In genomic region chr13:41212558-41213322, GRCm38 (mm10) we compare ENCODE assay signal across 15 mouse cellular contexts. TPM values are rescaled to one million over a fixed set of nuclear protein-coding genes. Genes with fewer than 3 reads are reported as not detected.
DNase-seq lines count a peak whose midpoint lies in the region; ATAC-seq and TF ChIP-seq lines count a peak whose summit lies in the region.
"Had no signal": no experiment of that assay in that cellular context is flagged by ENCODE, and none has a peak within 500 bp of the region (broad histone marks: within the 10 kb centered on the region; RNA-seq: fewer than 3 reads in every experiment).

No protein-coding gene starts in this region.

- H3K4me1 ChIP-seq in liver, embryonic 14.5 days (replicated peaks; ENCODE audit: control insufficient read depth in 2 of 2, insufficient read depth in 2 of 2, low read length in 1 of 2) = peaks cover 0 to 5% of the 10 kb centered on the region in 2 experiments; a peak in 2 of 4 replicates
- peaks cover 7% of the 10 kb centered on the region; the same call in 1 of the 2 replicates for H3K4me1 ChIP-seq in liver, embryonic 12.5 days
- peaks cover 9% of the 10 kb centered on the region for H3K4me1 ChIP-seq in intestine, embryonic 15.5 days (replicated peaks)
- peaks cover 2% of the 10 kb centered on the region; the same call in 1 of the 2 replicates for H3K4me1 ChIP-seq in kidney, embryonic 16.5 days (ENCODE audit: insufficient read depth, low read length)
- no peaks in the 10 kb centered on the region for H3K4me1 ChIP-seq in stomach, postnatal 0 days (replicated peaks; ENCODE audit: control insufficient read depth, insufficient read depth)
- H3K4me1 ChIP-seq: forebrain, embryonic 13.5 days had no signal

- no peaks in the 10 kb centered on the region for H3K36me3 ChIP-seq in liver, embryonic 14.5 days (replicated peaks; ENCODE audit: control insufficient read depth, insufficient read depth, low read depth)
- no peaks in the 10 kb centered on the region for H3K36me3 ChIP-seq in liver, embryonic 12.5 days
- no peaks in the 10 kb centered on the region for H3K36me3 ChIP-seq in intestine, embryonic 15.5 days
- H3K36me3 ChIP-seq in kidney, embryonic 16.5 days (ENCODE audit: insufficient read depth, low read length) = no peaks in the 10 kb centered on the region
- no peaks in the 10 kb centered on the region for H3K36me3 ChIP-seq in stomach, postnatal 0 days (ENCODE audit: control insufficient read depth, insufficient read depth, low read length)
- H3K36me3 ChIP-seq: neural tube, embryonic 15.5 days had no signal

- no peaks in the 10 kb centered on the region for H3K9me3 ChIP-seq in liver, embryonic 14.5 days (ENCODE audit: control insufficient read depth, low read length)
- no peaks in the 10 kb centered on the region for H3K9me3 ChIP-seq in liver, embryonic 12.5 days (replicated peaks)
- H3K9me3 ChIP-seq in intestine, embryonic 15.5 days = no peaks in the 10 kb centered on the region
- no peaks in the 10 kb centered on the region for H3K9me3 ChIP-seq in kidney, embryonic 16.5 days (ENCODE audit: low read length)
- no peaks in the 10 kb centered on the region for H3K9me3 ChIP-seq in stomach, postnatal 0 days (ENCODE audit: control insufficient read depth, low read length)
- H3K9me3 ChIP-seq: forebrain, embryonic 13.5 days; neural tube, embryonic 15.5 days had no signal

- 49% methylated on average over 6 of the region's 6 CpGs for WGBS in liver, embryonic 14.5 days (ENCODE audit: insufficient replicate concordance)
- 59% methylated on average over 6 of the region's 6 CpGs for WGBS in liver, embryonic 12.5 days (ENCODE audit: insufficient replicate concordance)
- WGBS in intestine, embryonic 15.5 days = 44% methylated on average over 6 of the region's 6 CpGs
- 60% methylated on average over 6 of the region's 6 CpGs for WGBS in kidney, embryonic 16.5 days
- WGBS in stomach, postnatal 0 days = 32% methylated on average over 6 of the region's 6 CpGs

- DNase-seq in liver, embryonic 14.5 days (ENCODE audit: low read depth in 3 of 3, low spot score in 3 of 3) = no peak
- no peak for DNase-seq in stomach, postnatal 0 days (ENCODE audit: low spot score)
- DNase-seq in cerebellum, adult 8-10 months = no peak
- no peak for DNase-seq in B cell, adult 2 months
- DNase-seq in frontal cortex, adult 2 months (ENCODE audit: extremely low spot score in 1 of 2, low spot score in 1 of 2) = no peak
- DNase-seq: adrenal gland, postnatal 36 days; cerebellum, postnatal 25 days; heart, adult 11 months had no signal

- no peak overlapping the region for H3K4me2 ChIP-seq in liver, embryonic 14.5 days (ENCODE audit: low read depth)
- H3K4me2 ChIP-seq in liver, embryonic 12.5 days = no peak overlapping the region
- H3K4me2 ChIP-seq in intestine, embryonic 15.5 days (replicated peaks) = no peak overlapping the region
- H3K4me2 ChIP-seq in kidney, embryonic 16.5 days (replicated peaks; ENCODE audit: low read depth, low read length) = no peak overlapping the region
- 0 out of 2 replicates have a peak overlapping the region, but pooled peaks have one; percentile 3 for H3K4me2 ChIP-seq in stomach, postnatal 0 days (replicated peaks; ENCODE audit: low read depth)
- H3K4me2 ChIP-seq: forebrain, embryonic 13.5 days; neural tube, embryonic 15.5 days had no signal

- no peak overlapping the region for H3K27ac ChIP-seq in liver, embryonic 14.5 days
- H3K27ac ChIP-seq in liver, embryonic 12.5 days = no peak overlapping the region
- no peak overlapping the region for H3K27ac ChIP-seq in intestine, embryonic 15.5 days
- 0 out of 2 replicates have a peak overlapping the region, but pooled peaks have one; percentile 27 for H3K27ac ChIP-seq in kidney, embryonic 16.5 days (ENCODE audit: low read length)
- H3K27ac ChIP-seq in stomach, postnatal 0 days (replicated peaks) = 0 out of 2 replicates have a peak overlapping the region, but pooled peaks have one; percentile 5
- H3K27ac ChIP-seq: forebrain, embryonic 13.5 days; hindbrain, postnatal 0 days; neural tube, embryonic 15.5 days had no signal

- ATAC-seq in liver, embryonic 14.5 days (ENCODE audit: insufficient read depth) = peak; percentile 35; the same call in 1 of the 2 replicates
- ATAC-seq in liver, embryonic 12.5 days = no peak
- ATAC-seq in intestine, embryonic 15.5 days = peak; percentile 36; the same call in 1 of the 2 replicates
- no peak for ATAC-seq in kidney, embryonic 16.5 days (ENCODE audit: low FRiP score, low TSS enrichment)
- ATAC-seq in stomach, postnatal 0 days (ENCODE audit: low FRiP score, low TSS enrichment) = no peak
- ATAC-seq: CD4-positive, CD25-positive, alpha-beta regulatory T cell, adult 4 months; forebrain, embryonic 13.5 days; hindbrain, postnatal 0 days had no signal

- no peak for TF ChIP-seq EP300 in liver, embryonic 14.5 days (IDR thresholded peaks at IDR 0.05; ENCODE audit: low read depth)
- TF ChIP-seq EP300 in stomach, postnatal 0 days (optimal IDR thresholded peaks at IDR 0.05) = no peak

- no peak for TF ChIP-seq CTCF in liver, embryonic 14.5 days (IDR thresholded peaks at IDR 0.05; ENCODE audit: low read depth)
- no peak for TF ChIP-seq CTCF in stomach, postnatal 0 days (IDR thresholded peaks at IDR 0.05; ENCODE audit: low read depth)

- no peak overlapping the region for H3K4me3 ChIP-seq in liver, embryonic 14.5 days (ENCODE audit: insufficient read depth in 1 of 2, low read depth in 2 of 2, low read length in 2 of 2)
- no peak overlapping the region for H3K4me3 ChIP-seq in liver, embryonic 12.5 days
- H3K4me3 ChIP-seq in intestine, embryonic 15.5 days (replicated peaks) = no peak overlapping the region
- H3K4me3 ChIP-seq in kidney, embryonic 16.5 days (ENCODE audit: low read length) = no peak overlapping the region
- H3K4me3 ChIP-seq in stomach, postnatal 0 days (ENCODE audit: low read depth, low read length) = no peak overlapping the region
- H3K4me3 ChIP-seq: forebrain, embryonic 13.5 days; neural tube, embryonic 15.5 days had no signal

- H3K27me3 ChIP-seq in liver, embryonic 14.5 days (ENCODE audit: control insufficient read depth, insufficient read depth, low read length) = no peaks in the 10 kb centered on the region
- no peaks in the 10 kb centered on the region for H3K27me3 ChIP-seq in liver, embryonic 12.5 days (replicated peaks)
- no peaks in the 10 kb centered on the region for H3K27me3 ChIP-seq in intestine, embryonic 15.5 days (replicated peaks)
- H3K27me3 ChIP-seq in kidney, embryonic 16.5 days (ENCODE audit: insufficient read depth, low read length) = no peaks in the 10 kb centered on the region
- H3K27me3 ChIP-seq in stomach, postnatal 0 days (ENCODE audit: control insufficient read depth, insufficient read depth, low read length) = no peaks in the 10 kb centered on the region
- H3K27me3 ChIP-seq: forebrain, embryonic 13.5 days; neural tube, embryonic 15.5 days had no signal

- H3K9ac ChIP-seq in liver, embryonic 14.5 days (replicated peaks) = no peak overlapping the region
- no peak overlapping the region for H3K9ac ChIP-seq in liver, embryonic 12.5 days
- H3K9ac ChIP-seq in intestine, embryonic 15.5 days = no peak overlapping the region
- H3K9ac ChIP-seq in kidney, embryonic 16.5 days (replicated peaks; ENCODE audit: low read length) = no peak overlapping the region; the same call in 1 of the 2 replicates
- no peak overlapping the region for H3K9ac ChIP-seq in stomach, postnatal 0 days (ENCODE audit: low read length)
- H3K9ac ChIP-seq: forebrain, embryonic 13.5 days; neural tube, embryonic 15.5 days had no signal

RNA-seq across cellular contexts. Expression of gene Elovl2, which starts 7.5 kb away (rescaled TPM):
- 14.4 and 17.4 TPM in 2 replicates for polyA plus RNA-seq in liver, embryonic 14.5 days (2012; rRNA removed)
- 28.1 and 33.4 TPM in 2 replicates for polyA plus RNA-seq in liver, embryonic 14.5 days (2014; fragmentation: Nextera tagmentation; extraction: Ambion mirVana)
- polyA plus RNA-seq in liver, embryonic 12.5 days (2016; fragmentation: Nextera tagmentation; extraction: Ambion mirVana) = 27.3 and 27.7 TPM in 2 replicates
- 7.7 and 8.1 TPM in 2 replicates for polyA plus RNA-seq in intestine, embryonic 15.5 days (2015; fragmentation: Nextera tagmentation; extraction: Ambion mirVana)
- polyA plus RNA-seq in kidney, embryonic 16.5 days (2015; fragmentation: Nextera tagmentation; extraction: Ambion mirVana) = 23.3 and 23.7 TPM in 2 replicates
- polyA plus RNA-seq in stomach, postnatal 0 days (2015; fragmentation: Nextera tagmentation; extraction: Ambion mirVana) = 1.2 and 1.8 TPM in 2 replicates
- polyA plus RNA-seq in frontal cortex, adult 2 months (2012; rRNA removed) = 15.2 and 16.6 TPM in 2 replicates
- polyA plus RNA-seq: CD4-positive, CD25-positive, alpha-beta regulatory T cell, adult 4 months had no signal

RNA-seq across cellular contexts. Expression of gene Smim13, which starts 36.9 kb away (rescaled TPM):
- polyA plus RNA-seq in liver, embryonic 14.5 days (2012; rRNA removed) = 2.2 and 3.1 TPM in 2 replicates
- polyA plus RNA-seq in liver, embryonic 14.5 days (2014; fragmentation: Nextera tagmentation; extraction: Ambion mirVana) = 3.8 and 4.3 TPM in 2 replicates
- polyA plus RNA-seq in liver, embryonic 12.5 days (2016; fragmentation: Nextera tagmentation; extraction: Ambion mirVana) = 10.3 and 11.2 TPM in 2 replicates
- polyA plus RNA-seq in intestine, embryonic 15.5 days (2015; fragmentation: Nextera tagmentation; extraction: Ambion mirVana) = 11.0 and 11.8 TPM in 2 replicates
- polyA plus RNA-seq in kidney, embryonic 16.5 days (2015; fragmentation: Nextera tagmentation; extraction: Ambion mirVana) = 10.0 and 10.8 TPM in 2 replicates
- polyA plus RNA-seq in stomach, postnatal 0 days (2015; fragmentation: Nextera tagmentation; extraction: Ambion mirVana) = 9.0 and 9.4 TPM in 2 replicates
- 101 and 102 TPM in 2 replicates for polyA plus RNA-seq in frontal cortex, adult 2 months (2012; rRNA removed)

Comparison
In these comparisons a context has a peak if more than half of its experiments do, and no peak if none do; other contexts are left out.
1. ATAC-seq: peak in liver, embryonic 14.5 days (single experiment) and intestine, embryonic 15.5 days (single experiment); none in liver, embryonic 12.5 days (single experiment), kidney, embryonic 16.5 days (single experiment) and stomach, postnatal 0 days (single experiment).
2. H3K27ac ChIP-seq: peak in kidney, embryonic 16.5 days (single experiment) and stomach, postnatal 0 days (single experiment); none in liver, embryonic 14.5 days (single experiment), liver, embryonic 12.5 days (single experiment) and intestine, embryonic 15.5 days (single experiment).